Mouse (Mus musculus) urinary bladder, adult 18-20 months (tissue): ENCODE measurements around the gene Kcp.

ENCODE experiments used
- DNase-seq, 2 experiments: peaks; one replicate each; pipeline ENCODE4 v3.0.0; 2022; ENCODE audit warnings: low spot score in 2 of 2, mixed read lengths in 2 of 2

The Kcp gene

DNA sequence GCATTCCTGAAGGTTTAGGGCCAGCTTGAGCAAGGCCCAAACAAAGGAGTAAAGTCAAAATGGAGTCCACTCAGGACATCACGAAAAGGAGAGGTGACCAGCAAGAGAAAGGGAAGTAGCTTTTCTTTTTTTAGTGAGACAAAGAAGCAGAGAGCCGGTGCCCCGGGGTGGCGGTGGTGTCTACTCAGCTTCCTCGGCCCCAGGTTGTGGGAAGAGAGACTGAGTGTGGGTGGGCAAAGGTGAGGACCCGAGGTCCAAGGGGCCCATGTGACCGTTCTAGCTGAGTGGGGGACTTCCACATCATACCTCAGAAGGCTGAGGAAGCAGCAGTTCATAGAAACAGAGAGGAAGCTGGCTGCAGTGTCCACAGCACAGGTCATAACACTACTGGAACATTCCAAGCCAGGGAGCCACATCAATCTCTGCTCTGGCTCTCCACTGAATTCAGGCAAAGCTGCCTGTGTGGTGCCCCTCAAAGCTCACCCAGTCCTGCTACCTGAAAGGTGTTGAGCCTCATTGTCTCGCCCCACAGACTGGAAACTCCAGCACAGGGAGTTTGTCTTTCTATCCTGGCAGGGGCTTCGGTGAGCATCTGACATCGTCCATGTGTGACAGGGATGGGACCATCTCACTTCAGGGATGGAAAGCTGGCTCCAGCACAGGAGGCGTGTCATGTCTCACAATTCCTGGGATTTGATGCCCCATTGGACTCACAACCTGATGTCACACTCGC is 15.7 kb upstream of the Kcp start:
- DNase-seq = no peak

DNA sequence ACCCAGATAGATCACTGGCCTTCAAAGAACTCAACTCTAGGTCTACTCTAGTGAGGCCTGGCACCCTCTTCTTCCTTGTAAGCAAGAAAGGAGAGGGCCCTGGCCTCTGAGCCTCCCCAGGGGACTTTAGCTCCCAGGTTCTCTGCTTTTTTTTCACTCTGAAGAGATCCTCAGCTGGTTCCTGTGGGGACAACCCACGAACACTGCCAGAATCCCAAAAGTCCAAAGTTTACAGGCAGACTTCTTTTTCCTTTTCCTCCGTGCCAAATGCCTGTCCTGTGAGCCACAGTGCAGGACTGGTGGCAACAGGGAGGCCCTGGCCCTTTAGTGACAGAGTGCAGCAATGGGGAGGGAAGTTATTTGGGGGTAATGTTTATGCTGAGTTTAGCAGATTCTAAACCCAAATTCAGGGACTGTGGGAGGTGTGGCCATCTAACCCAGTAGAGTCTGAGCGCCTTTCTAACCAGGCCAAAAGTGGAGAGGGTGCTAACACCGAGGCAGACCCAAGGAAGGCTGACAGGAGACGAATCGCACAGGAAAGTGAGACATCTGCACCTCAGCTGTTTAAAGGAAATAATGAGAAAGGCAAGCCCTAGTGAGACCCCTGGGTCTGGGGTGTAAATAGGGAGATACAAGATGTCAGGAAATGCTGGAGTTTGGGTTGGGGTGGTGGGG is 15.0 kb upstream of the Kcp start:
- DNase-seq = no peak

DNA sequence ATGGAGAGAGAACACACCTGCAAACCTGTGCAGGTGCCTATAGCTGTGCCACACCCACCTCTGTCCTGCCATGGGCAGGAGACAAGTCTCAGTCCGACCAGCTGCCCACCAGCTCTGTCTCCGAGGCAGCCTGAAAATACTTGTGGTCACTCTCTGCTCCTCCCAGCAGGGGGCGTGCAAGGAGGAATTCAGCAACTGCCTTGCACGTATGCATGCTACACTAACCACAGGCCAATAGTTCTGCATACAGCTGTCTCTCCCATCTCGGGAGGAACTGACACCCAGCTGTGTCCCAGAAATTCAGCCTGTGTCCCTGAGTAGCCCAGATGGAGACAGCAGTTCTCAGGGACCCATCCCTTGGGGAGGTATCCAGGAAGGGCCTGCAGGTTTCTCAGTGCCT is 9.4 kb upstream of the Kcp start:
- peak; percentile 58 to 68 for DNase-seq

DNA sequence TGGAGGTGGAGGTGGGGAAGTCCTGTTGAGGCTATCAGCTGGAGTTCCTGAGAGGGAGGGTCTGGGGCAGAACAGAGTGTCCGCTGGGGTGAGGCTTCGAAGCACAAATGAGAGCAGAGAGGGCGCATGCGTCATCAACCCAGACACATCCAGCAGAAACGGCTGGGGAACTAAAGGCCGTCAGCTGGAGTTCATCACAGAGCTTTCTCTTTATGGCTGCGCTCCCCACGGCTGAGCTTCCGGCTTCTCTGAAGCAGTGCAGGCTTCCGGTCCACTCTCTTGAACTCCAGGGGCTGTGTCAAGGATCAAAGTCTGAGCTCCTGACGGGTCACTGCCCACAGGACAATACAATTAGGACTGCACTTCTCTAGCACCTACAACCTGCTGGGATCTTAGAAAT is 5.5 kb upstream of the Kcp start:
- no peak for DNase-seq

DNA sequence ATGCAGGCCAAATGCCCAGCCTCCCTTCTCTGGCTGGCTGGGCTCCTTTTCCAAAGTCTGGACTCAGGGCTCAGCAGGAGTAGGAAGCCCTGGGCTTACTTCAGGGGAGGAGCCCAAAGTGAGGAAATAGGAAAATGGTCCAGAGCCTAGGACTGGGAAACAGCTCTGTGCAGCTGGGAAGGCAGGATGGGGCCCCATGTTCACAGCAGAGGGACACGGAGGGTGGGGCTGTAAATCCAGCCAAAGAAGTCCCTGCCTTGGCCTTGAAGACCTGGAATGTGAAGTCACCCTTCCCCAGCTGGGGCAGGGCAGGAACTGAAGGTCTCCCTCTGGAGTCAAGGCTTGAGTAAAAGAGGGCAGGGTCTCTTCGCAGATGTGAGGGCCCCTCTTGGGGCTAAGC is 1.3 kb upstream of the Kcp start:
- DNase-seq = no peak

DNA sequence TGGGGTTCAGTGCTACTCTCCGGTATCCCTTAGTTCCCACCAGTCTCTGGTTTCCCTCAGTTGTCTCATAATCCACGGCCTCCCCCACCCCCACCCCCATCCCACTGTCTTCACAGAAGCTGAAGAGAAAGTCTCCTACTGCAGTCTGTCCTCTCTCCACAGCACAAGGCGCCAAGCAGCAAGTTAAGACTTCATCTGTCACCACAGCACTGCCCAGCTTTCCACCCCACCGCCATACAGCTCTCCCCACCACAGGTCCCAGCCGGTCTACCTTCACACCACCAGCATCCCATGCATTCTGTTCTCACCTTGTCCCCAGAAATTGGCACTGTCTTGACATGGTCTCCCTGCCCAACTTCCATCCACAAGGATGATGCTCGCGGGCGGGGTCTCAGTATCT is 918 bp downstream of the Kcp start:
- no peak for DNase-seq

DNA sequence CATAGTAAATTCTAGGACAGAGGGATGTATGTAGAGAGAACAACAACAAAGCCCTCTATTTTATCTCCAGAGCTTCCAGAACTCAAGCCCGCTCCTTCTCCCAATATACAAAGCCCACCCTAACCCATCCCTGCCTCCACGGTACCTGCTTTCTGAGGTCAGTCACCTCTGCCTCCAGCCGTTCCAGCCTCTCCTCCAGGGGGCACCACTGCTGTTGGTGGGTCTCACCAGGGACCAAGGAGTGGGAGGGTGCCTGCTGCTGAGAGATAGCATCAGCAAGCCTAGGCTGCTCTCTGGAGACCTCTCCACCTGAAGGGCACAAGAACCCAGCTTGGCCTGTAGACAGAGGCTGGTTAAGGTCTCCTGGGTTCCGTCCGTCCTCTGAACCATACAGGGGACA is 2.3 kb downstream of the Kcp start:
- DNase-seq = no peak

DNA sequence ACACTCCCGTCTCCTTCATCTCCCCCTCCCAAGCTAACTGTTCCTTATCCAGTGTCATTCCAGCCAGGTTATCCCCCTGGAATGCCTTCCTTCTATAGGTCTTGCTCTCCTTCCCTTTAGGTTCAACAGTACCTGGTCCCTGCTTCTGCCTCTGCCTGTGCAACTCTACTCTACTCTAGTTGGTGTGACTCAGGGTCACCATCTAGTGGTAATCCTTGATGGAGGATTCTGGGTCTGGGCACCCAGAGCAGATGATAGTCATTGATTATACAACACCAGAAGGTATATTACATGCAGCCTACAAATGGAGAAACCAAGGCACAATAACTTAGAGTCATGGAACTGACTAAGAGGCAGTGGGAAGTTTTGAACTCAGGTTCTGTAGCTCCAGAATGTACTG is 6.2 kb downstream of the Kcp start:
- DNase-seq = no peak

DNA sequence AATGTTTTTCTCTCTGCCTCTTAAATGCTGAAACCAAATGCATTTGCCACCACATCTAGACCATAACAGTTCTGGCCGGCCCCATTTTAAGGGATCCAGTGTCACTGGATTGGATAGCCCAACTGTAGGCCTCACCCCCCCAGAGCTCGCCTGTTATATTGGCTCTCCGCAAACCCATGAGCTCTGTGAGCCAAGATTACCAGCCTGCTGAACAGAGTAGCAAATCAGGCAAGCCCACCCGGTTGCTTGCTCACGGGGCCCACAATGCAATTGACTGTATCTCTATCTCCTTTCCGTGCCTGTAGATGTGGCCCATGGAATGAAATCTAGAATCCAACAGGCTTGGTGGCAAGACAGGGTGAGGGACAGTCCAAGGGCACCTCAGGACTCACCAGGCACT is 6.9 kb downstream of the Kcp start:
- DNase-seq = no peak

DNA sequence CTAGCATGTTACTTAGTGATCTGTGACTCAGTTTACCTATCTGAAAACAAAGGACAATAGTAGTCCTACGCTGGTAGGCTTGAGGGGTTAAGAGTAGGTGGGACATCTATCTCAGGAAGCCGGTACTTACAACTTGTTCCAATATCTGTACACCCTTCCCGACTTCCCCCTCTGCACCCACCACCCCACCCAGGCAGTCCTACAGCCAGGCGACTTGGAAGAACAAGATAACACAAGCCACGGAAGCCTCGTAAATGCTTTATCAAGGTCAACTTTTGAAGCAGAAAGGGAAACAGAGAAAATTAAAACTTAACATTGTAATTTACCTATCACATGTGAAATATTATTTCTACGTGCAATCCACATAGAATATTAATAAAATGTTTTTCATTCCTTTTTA is 7.6 kb downstream of the Kcp start:
- DNase-seq = no peak

DNA sequence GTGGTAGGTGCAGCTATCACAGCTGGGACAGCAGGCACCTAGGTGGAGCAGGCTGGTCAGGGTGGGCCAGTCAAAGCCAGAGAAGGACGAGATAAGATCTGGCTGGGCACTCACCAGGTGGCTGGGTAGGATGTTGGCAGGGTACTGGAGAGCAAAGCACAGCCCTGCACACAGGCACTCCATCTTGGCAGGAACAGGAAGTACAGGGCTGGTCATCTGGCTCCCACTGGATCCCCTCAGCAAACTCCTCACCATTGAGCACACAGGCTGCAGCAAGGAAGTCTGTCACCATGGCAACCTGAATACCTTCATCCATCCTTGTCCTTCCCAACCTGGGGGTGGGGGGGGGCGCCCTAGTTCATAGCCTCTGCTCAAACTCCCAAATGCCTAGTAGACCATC is 10.0 kb downstream of the Kcp start:
- no peak for DNase-seq

DNA sequence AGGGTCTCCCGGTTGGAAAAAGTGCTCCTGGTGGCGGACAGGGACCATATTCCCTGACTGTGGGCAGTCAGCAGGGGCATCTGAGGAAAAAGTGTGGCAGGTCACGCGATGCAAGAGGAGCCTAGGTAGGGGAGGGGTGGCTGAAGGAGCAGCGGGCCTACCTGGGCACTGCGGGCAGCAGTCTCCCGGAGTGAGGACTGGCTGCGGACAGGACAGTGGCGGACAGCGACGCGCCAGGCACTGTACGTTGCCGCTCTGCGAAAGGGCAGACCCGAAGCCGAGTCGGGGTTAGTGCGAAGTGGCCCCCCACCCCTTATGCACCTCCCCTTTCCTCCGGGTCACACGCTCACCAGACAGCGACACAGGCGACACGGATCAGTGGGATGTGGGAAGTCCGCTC is 11.5 kb downstream of the Kcp start:
- DNase-seq = no peak

DNA sequence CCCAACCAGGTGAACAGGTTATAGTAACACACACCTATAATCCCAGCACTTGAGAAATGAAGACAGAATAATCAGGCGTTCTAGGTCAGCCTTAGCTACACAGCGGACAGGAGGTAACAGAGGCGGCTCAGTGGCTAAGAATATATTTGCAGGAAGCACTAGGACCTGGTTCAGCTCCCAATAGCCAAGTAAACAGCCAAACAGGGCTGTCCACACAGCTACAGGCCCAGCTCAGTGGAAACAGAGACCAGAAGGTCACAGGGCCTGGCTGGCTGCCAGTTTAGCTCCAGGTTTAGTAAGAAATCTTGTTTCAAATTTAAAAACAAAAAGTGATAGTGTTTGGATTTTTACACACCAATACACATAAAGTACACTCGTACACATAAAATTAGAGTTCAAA is 13.7 kb downstream of the Kcp start:
- DNase-seq = no peak

DNA sequence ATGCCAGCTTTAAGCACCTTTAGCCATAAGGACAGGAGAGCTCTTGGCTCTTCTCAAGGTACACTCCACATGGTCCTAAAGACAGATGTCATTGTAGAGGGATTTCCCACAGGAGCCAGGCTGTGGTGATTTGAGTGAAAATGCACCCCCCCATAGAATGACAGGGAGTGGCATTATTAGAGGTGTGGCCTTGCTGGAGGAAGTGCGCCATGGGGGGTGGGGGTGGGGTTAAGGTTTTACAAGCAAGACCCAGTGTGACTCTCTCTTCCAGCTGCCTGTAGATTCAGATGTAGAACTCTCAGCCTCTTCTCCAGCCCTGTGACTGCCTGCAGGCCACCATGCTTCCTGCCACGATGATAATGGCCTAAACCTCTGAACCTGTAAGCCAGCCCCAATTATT is 21.8 kb downstream of the Kcp start:
- no peak for DNase-seq

DNA sequence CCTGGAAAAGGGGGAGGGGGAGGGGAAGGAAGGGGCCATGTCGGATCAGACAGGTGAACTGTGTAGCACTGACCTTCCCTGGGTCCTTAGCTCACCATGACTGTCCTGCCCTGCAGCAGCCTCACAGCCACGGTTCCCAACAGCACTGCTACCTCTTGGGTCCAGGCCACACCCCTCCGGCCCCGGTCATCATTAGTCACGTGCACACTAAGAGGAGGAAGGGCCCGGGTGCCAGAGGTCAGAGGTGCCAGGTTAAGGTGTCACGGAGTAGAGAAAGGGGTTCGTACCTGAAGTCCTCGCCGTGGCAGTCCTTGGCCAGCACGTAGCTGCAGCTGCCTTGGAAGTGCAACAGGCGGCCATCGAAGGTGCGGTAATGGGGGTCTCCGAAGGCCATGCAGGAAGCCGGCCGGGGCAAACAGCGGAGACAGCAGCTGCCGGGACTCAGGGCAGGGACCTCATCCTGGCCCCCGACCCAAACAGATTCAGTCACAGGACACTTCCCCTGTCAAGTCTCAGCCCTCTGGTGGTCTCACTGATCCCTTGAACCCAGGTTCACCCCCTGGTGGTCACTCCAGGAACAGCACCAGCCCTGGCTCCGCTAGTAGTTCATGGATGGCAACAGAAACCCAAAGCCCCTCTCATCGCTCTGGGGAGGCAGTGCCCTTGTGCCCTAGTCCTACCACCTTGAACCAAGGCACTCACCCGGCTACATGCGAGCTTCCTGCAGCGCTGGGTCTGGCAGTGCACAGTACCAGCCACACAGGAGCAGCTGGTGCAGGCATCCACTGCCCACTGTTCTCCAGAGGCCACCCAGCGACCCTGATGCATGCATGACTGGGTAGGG is 22.8 kb downstream of the Kcp start:
- peak in 1 of 2 experiments; percentile 55 for DNase-seq

DNA sequence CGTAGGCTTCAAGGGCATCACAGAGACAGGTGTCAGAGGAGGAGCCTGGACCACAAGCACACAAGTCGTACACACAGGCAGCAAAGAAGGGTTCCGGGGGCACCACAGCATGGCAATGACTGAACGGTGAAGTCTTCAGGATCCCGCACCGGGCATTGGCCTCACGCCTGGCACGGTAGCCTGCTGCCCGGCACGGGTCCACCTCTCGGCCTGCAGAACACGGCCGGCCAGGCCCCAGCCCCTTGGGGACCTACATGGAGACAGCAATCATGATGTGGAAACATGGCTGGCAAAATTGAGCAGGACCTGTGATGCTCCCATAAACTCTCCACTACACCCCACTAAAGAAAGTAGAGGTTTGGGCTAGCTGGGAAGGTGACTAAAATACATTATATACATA is 25.1 kb downstream of the Kcp start:
- DNase-seq = no peak

DNA sequence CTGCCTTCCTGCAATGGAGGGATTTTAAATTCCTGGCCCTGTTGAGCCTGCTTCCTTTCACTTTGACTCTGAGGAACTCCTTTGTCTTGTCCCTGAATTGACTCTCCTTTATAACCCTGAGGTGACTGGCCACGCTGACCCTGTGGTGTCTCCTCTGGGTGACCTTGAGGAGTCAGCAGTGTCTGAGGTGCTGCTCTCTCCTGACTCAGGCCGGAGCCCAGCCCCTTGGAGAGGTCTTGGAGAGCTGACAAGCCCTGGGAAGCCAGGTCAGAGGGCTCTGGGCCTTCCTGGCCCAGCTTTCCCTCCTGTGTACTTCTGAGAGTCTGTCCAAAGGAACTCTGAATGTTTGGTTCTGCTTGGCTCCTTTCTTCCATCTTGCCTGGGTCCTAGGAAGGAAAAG is 33.0 kb downstream of the Kcp start:
- no peak for DNase-seq

DNA sequence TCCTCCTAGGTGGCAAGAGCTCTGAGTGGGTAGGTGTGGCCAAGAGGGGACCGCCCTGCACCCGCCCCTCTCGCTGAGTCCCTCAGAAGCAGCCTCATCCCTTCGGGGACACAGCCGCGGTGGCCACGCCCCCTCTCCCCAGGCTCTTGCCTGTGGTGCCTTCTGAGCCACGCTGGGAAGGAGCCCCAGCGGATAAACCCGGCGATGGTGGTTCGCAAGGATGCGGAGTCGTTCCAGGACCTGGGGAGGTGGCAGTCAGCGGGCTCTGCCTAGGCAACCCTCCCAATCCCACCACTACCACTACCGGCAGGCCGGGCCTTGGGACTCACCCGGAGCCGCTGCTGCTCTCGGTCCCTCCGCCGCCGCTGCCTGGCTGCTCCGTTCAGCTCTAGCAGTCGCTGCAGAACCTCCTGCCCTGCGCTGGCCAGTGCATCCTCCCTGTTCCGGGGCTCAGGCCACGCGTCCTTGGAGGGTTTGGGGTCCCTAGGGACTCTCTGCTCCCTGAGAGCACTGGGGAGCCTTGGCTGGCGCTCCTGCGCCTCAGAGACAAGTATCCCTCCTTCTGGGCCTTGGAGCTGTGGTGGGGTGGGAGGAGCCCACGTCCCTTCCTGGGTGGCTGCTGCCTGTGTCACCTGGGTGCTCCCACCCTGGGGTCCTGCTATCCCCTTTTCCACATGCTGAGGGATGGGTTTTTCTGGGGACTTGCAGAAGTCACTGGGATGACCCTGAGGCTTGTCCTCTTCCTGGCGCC is 33.6 kb downstream of the Kcp start:
- peak; percentile 55 for DNase-seq

DNA sequence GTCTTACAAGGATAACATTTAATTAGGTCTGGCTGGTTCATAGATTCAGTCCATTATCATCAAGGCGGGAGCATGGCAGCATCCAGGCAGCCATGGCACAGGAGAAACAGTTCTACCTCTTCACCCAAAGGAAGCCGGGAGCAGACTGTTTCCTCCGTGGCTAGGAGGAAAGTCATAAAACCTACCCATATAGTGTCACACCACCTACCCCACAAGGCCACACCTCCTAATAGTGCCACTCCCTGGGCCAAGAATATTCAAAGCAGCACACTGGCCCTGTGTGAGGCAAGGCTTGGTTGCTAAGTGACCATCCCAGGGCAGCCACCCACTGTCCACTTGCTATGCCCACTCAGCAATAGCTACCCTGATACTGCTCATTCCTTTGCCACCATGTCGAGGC is 36.6 kb downstream of the Kcp start, which contains the start of gene Atp6v1fnb:
Gene Atp6v1fnb (plus strand): TSS at position 301 of the 400 bp plus-strand sequence.
- no peak for DNase-seq

DNA sequence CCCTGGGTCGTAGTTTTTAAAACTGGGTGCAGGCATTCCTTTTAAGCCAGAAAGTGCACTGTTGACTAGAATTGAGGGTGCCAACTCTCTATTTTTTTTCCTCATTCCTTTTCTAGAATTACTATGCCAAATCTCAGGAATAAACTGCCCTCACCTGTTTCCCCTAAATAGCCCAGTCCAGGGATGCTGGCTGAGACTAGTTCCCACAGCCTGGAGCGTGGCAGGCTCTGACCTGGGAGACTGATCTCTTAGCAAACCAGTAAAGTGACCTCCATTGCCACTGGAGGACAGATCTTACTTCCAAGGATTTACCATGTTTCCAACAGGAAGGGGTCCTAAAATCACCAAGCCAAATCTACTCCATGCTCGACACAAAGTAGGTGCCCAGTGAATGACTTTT is 38.9 kb downstream of the Kcp start:
- DNase-seq = no peak

DNA sequence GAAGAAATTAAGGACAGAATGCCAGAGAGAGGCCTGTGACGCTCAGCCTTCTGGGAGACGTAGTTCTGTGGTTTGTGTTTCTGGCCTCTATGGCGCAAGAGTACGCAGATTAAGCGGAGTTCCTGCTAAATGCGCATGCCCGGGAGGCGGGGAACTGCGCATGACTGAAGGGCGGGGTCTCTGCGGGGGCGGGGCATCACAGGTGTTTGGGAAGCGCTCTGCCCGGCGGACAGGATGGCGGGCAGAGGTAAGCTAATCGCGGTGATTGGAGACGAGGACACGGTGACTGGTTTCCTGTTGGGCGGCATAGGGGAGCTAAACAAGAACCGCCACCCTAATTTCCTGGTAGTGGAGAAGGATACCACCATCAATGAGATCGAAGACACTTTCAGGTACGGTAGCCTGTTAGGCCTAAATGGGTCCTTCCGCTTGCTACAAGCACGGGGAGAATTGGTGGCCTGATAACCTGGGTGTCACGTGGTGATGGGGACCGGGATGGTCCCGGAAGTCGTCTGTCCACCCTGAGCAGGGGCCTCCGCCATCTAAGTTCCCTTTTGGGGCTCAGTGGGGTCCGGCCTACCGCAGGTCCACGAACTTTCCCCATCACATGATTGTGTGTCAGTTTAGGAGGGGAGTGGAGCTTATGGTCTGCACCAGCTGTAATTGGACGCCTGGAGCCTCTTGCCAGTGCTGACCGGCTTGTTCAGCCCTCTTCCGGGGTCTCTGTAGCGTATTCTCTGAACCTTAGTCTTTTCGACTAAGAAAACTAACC is 40.0 kb downstream of the Kcp start, which contains the start of gene Atp6v1f:
Gene Atp6v1f (plus strand): TSS at position 136 of the 772 bp plus-strand sequence.
- DNase-seq = peak; percentile 87 to 89
